Mouse (Mus musculus): Measurements from ENCODE around the gene Ppp5c.
"Not testable (repeated sequence)": the region's sequence is repeated elsewhere in the genome, so short reads cannot be mapped to it uniquely, and the experiment has no call there.

DNA sequence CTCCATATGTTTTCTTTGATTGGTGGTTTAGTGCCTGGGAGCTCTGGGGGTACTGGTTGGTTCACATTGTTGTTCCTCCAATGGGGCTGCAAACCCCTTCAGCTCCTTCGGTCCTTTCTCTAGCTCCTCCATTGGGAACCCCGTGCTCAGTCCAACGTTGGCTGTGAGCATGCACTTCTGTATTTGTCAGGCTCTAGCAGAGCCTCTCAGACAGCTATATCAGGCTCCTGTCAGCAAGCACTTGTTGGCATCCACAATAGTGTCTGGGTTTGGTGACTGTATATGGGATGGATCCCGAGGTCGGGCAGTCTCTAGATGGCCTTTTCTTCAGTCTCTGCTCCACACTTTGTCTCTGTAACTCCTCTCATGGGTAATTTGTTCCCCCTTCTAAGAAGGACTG, 39.9 kb upstream of the Ppp5c start:
- not testable (repeated sequence) for TF ChIP-seq CTCF (IDR thresholded peaks at IDR 0.05; ENCODE audit: borderline replicate concordance, insufficient read depth, low read length); POLR2A (IDR thresholded peaks at IDR 0.05; ENCODE audit: low read depth, low read length)
